Mouse (Mus musculus) intestine, postnatal 0 days (tissue): ENCODE data around the gene Cyp8b1. TPM values are rescaled to one million over a fixed set of nuclear protein-coding genes. Genes with fewer than 3 reads are reported as not detected.
A peak's percentile ranks its signal among the peaks of the same experiment; 100 is the strongest.

Experiments
- ATAC-seq: fragments of 200-750 bp; cut with Nextera tagmentation; 2 replicates; pipeline ENCODE4 v1.8.0; 2017; ENCODE audit warnings: mild to moderate bottlenecking, moderate TSS enrichment, moderate library complexity
- H3K27ac ChIP-seq: fragments of 300-500 bp; sonication (generic); 2 replicates; pipeline ENCODE4 v1.5.1; 2014; ENCODE audit warnings: mild to moderate bottlenecking, low read depth, low read length, moderate library complexity
- H3K27me3 ChIP-seq: fragments of 300-500 bp; sonication (generic); replicated peaks from 2 replicates; pipeline ENCODE4 v1.6.1; 2014; ENCODE audit warnings: low read length, mixed read lengths; ENCODE audit not compliant: control insufficient read depth, insufficient read depth
- H3K36me3 ChIP-seq: fragments of 300-500 bp; sonication (generic); 2 replicates; pipeline ENCODE4 v1.6.1; 2014; ENCODE audit warnings: mild to moderate bottlenecking, moderate library complexity; ENCODE audit not compliant: control insufficient read depth, insufficient read depth
- H3K4me1 ChIP-seq: fragments of 300-500 bp; sonication (generic); replicated peaks from 2 replicates; pipeline ENCODE4 v1.6.1; 2014; ENCODE audit warnings: antibody characterized with exemption, low read length, mixed read lengths; ENCODE audit not compliant: control insufficient read depth, insufficient read depth
- H3K4me2 ChIP-seq: fragments of 300-500 bp; sonication (generic); replicated peaks from 2 replicates; pipeline ENCODE4 v1.6.1; 2014; ENCODE audit warnings: low read depth, mild to moderate bottlenecking, moderate library complexity
- H3K4me3 ChIP-seq: fragments of 300-500 bp; sonication (generic); 2 replicates; pipeline ENCODE4 v1.5.1; 2014; ENCODE audit warnings: low read depth, low read length
- H3K9ac ChIP-seq: fragments of 300-500 bp; sonication (generic); 2 replicates; pipeline ENCODE4 v1.6.1; 2014; ENCODE audit warnings: mild to moderate bottlenecking, low read depth, low read length
- H3K9me3 ChIP-seq: fragments of 300-500 bp; sonication (generic); 2 replicates; pipeline ENCODE4 v1.6.1; 2016; ENCODE audit warnings: mixed run types; ENCODE audit not compliant: control insufficient read depth
- CTCF ChIP-seq: sonication (generic); IDR thresholded peaks from 2 replicates; pipeline ENCODE4 v1.5.1; 2016; ENCODE audit warnings: low read depth, mild to moderate bottlenecking, control low read depth, antibody characterized with exemption, moderate library complexity
- WGBS: fragments of 180-500 bp; shearing (Covaris S2); extraction: QIAGEN DNeasy Blood & Tissue Kit; methylation state at CpG from one replicate; pipeline ENCODE4 v1.1.7; 2014; 5-methylcytosine and 5-hydroxymethylcytosine counted together
- polyA plus RNA-seq: library from polyadenylated mRNA; unstranded; fragments of >200 nt; fragmentation: Nextera tagmentation; extraction: Ambion mirVana; gene quantifications from 2 replicates; pipeline ENCODE4 v1.2.1, GENCODE M21; 2015

The Cyp8b1 gene
- polyA plus RNA-seq, 1 experiment from 2014 or later = 3.3 TPM

DNA sequence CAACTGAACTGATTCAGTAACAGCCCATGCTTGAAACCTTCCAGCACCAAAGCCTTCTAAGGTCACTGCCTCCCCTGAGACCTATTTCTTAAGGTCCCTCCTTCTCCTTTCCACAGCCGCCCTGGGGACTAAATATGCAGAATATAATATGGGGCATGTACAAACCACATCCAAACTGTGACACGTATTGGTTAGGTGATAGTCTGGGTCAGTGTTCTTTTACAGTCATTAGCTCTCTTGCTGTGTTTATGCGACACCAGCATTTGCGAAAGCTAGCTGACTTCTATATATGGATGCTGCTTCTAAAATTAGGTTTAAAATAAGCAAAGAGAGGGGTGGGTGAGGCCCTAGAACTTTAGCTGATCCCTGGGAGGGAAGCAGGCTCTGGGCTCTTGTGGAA is 19.3 kb downstream of the Cyp8b1 start:
- no peak overlapping the region for H3K4me2 ChIP-seq
- no peak for TF ChIP-seq CTCF
- H3K4me3 ChIP-seq = no peak overlapping the region
- H3K36me3 ChIP-seq = no peaks in the 10 kb centered on the region
- H3K9ac ChIP-seq = no peak overlapping the region
- H3K4me1 ChIP-seq = no peaks in the 10 kb centered on the region
- H3K27ac ChIP-seq = peak overlapping the region; percentile 50; the same call in 1 of the 2 replicates
- H3K9me3 ChIP-seq = no peaks in the 10 kb centered on the region
- no peak for ATAC-seq
- no peaks in the 10 kb centered on the region for H3K27me3 ChIP-seq
- WGBS = 62% methylated on average over 4 of the region's 4 CpGs

DNA sequence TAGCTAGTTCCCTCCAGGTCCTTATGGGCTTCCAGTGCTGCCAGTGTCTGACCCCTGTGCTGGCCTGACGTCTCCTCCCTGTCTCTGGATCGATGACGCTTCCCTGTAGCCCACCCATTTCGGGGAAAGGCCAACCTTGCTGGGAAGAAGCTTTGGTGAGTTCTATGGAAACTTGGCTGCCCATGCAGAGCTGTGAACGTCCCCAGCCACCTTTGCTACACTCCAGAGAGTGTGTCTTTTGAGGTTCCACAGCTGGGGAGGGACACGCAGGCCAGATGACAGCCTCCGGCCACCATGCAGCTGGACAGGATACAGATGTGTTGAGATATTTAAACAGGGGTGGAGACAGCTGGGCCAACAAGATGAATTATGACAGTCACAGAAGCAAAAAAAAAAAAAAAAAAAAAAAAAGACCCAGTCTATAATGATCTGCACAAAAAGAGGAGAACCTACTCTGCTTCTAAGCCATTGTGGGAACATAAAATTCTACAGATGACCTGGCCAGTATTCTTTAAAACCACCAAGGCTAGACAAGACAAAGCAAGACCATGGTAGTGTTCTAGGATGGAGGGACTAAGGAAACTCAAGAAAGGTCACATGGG is 20.6 kb downstream of the Cyp8b1 start:
- H3K36me3 ChIP-seq = no peaks in the 10 kb centered on the region
- H3K27ac ChIP-seq = no peak overlapping the region
- H3K27me3 ChIP-seq = no peaks in the 10 kb centered on the region
- WGBS = 60% methylated on average over 7 of the region's 7 CpGs
- H3K4me1 ChIP-seq = no peaks in the 10 kb centered on the region
- H3K4me2 ChIP-seq = no peak overlapping the region
- TF ChIP-seq CTCF = no peak
- ATAC-seq = no peak
- H3K9me3 ChIP-seq = no peaks in the 10 kb centered on the region
- no peak overlapping the region for H3K4me3 ChIP-seq
- H3K9ac ChIP-seq = no peak overlapping the region

DNA sequence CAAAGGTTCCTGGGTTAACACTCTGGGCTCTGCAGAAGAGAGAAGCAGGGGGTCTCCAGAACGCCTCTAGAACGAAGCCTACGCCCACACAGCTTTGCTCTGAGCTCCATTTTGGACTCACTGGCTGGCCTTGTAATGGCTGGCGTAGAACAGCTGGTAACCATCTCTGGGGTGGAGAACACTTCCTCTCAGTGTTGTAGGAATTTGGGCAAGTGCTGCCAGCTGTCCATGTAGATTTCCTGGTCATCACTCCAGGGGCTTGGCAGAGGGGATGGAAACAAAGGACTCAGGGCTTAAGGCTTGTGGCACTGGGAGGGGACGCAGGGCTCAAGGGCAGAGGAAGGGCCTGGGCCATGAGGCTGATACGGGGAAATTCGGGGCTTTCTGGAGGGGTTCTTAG is 21.7 kb downstream of the Cyp8b1 start:
- no peaks in the 10 kb centered on the region for H3K9me3 ChIP-seq
- H3K27me3 ChIP-seq = no peaks in the 10 kb centered on the region
- H3K4me3 ChIP-seq = no peak overlapping the region
- TF ChIP-seq CTCF = no peak
- H3K36me3 ChIP-seq = no peaks in the 10 kb centered on the region
- no peaks in the 10 kb centered on the region for H3K4me1 ChIP-seq
- ATAC-seq = no peak
- no peak overlapping the region for H3K27ac ChIP-seq
- 75% methylated on average over 7 of the region's 7 CpGs for WGBS
- no peak overlapping the region for H3K9ac ChIP-seq
- H3K4me2 ChIP-seq = no peak overlapping the region

DNA sequence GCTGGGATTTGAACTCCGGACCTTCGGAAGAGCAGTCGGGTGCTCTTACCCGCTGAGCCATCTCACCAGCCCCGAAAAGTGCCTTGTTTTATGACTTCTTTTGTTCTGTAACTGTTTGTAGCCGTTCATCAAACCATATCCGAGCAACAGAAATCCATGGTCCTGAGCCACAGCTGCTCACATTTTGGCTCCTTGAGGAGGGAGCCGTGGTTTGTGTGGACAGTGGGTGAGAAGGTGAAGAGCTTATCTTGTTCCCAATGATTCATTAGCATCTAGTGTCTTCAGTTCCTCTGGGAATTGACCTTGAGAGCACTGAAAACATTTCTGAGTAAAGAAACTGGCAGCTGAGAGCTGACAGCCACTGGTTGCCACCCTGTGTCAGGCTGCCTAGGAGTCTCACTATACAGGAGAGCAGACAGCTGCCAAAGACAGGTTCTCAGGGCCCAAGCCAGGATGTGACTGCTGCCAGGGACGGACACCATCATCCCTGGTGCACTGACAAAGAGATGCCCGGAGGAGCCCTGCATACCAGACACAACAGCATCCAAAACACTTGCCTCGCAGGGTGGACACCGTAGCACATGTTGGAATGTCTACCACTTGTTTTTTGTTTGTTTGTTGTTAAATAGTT is 23.9 kb downstream of the Cyp8b1 start:
- no peak for TF ChIP-seq CTCF
- no peak overlapping the region for H3K4me3 ChIP-seq
- H3K9me3 ChIP-seq = no peaks in the 10 kb centered on the region
- ATAC-seq = no peak
- no peaks in the 10 kb centered on the region for H3K27me3 ChIP-seq
- no peak overlapping the region for H3K27ac ChIP-seq
- no peak overlapping the region for H3K4me2 ChIP-seq
- H3K9ac ChIP-seq = no peak overlapping the region
- 82% methylated on average over 12 of the region's 12 CpGs for WGBS
- H3K36me3 ChIP-seq = no peaks in the 10 kb centered on the region
- H3K4me1 ChIP-seq = no peaks in the 10 kb centered on the region

DNA sequence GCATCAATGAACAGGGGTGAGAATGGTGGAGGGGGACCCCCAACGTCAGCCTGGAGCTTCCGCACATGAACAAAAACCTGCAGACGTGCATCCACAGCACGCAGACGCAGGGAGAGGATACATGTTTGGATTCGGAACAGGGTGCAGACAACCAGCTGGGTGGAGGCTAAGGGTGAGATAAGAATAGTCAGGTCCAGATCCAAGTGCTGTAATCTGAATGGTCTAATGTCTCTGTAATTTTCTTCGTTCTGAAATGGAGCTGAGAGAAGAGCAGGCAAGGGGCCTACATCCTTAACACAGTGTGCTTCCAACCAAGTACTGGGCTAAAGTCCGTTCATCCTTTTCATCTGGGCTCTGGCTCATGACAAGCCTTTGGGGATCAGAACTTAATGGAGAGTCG is 24.8 kb downstream of the Cyp8b1 start:
- Histone ChIP-seq H3K36me3 (no peaks in the 10 kb centered on the region), H3K9ac (no peak overlapping the region), H3K4me2 (no peak overlapping the region), H3K9me3 (no peaks in the 10 kb centered on the region), H3K4me1 (no peaks in the 10 kb centered on the region), H3K4me3 (no peak overlapping the region), H3K27ac (no peak overlapping the region), H3K27me3 (no peaks in the 10 kb centered on the region)
- TF ChIP-seq CTCF = no peak
- 86% methylated on average over 9 of the region's 9 CpGs for WGBS
- no peak for ATAC-seq

DNA sequence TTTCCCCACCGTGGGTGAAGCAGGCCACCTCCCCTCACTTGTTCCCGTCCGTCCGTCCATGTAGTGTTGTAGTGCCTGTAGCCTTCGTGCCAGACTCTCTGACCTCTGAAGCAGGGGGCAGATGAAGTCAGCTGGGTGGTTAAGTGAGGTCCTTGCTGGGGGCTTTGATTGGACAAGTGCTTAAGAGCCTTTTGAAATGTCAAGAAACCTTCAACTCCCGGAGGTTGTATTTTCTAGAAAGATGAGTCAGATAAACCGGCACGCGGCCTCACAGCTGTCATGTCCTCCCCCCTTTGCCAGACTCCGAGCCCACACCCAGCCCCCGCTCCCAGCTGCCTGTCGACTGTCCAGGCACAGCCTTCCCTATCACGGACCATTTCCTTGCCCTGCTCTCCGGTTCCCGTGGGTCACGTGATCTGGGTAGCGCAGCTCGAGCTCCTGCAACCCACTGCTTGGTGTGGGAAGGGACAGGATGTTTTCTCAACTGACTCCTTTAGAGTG is 25.6 kb downstream of the Cyp8b1 start:
- H3K27me3 ChIP-seq = no peaks in the 10 kb centered on the region
- 33% methylated on average over 18 of the region's 18 CpGs for WGBS
- no peak overlapping the region for H3K27ac ChIP-seq
- peak overlapping the region; percentile 17; the same call in 1 of the 2 replicates for H3K4me2 ChIP-seq
- no peaks in the 10 kb centered on the region for H3K9me3 ChIP-seq
- H3K36me3 ChIP-seq = no peaks in the 10 kb centered on the region
- TF ChIP-seq CTCF = no peak
- H3K4me1 ChIP-seq = no peaks in the 10 kb centered on the region
- no peak overlapping the region for H3K4me3 ChIP-seq
- no peak overlapping the region for H3K9ac ChIP-seq
- ATAC-seq = peak; percentile 47; the same call in 1 of the 2 replicates
